Mouse (Mus musculus) testis, adult 2 months (tissue): ENCODE data around the gene Ccl12. TPM values are rescaled to one million over a fixed set of nuclear protein-coding genes. Genes with fewer than 3 reads are reported as not detected.

Experiments
- H3K27ac ChIP-seq: fragments of 200-500 bp; 2 replicates; pipeline ENCODE4 v1.5.1; 2012; ENCODE audit warnings: low read depth, low read length; ENCODE audit not compliant: control insufficient read depth, insufficient read depth
- H3K27me3 ChIP-seq: fragments of 200-500 bp; 2 replicates; pipeline ENCODE4 v1.6.1; 2012; ENCODE audit warnings: mild to moderate bottlenecking, low read length, moderate library complexity; ENCODE audit not compliant: control insufficient read depth, insufficient read depth
- H3K36me3 ChIP-seq: fragments of 200-500 bp; 2 replicates; pipeline ENCODE4 v1.6.1; 2012; ENCODE audit warnings: mild to moderate bottlenecking, low read length; ENCODE audit not compliant: control insufficient read depth, insufficient read depth
- H3K4me1 ChIP-seq: fragments of 200-500 bp; 2 replicates; pipeline ENCODE4 v1.6.1; 2012; ENCODE audit warnings: low read length; ENCODE audit not compliant: control insufficient read depth, insufficient read depth
- H3K4me3 ChIP-seq: fragments of 200-500 bp; 2 replicates; pipeline ENCODE4 v1.5.1; 2012; ENCODE audit warnings: low read depth, mild to moderate bottlenecking, low read length, moderate library complexity, mixed read lengths; ENCODE audit not compliant: control insufficient read depth
- CTCF ChIP-seq: fragments of 200-500 bp; IDR thresholded peaks from 2 replicates; pipeline ENCODE4 v1.5.1; 2012; ENCODE audit warnings: low read depth, mild to moderate bottlenecking, inconsistent platforms, low read length, moderate library complexity; ENCODE audit not compliant: control insufficient read depth, insufficient read depth, insufficient replicate concordance
- POLR2A ChIP-seq: fragments of 200-500 bp; IDR thresholded peaks from 2 replicates; pipeline ENCODE4 v1.6.1; 2012; ENCODE audit warnings: low read depth, mild to moderate bottlenecking, inconsistent platforms, low read length, moderate library complexity; ENCODE audit not compliant: control insufficient read depth
- polyA plus RNA-seq: library from polyadenylated mRNA; depleted of rRNA; stranded (reverse); fragments of >200 nt; gene quantifications from 2 replicates; pipeline ENCODE4 v1.2.3, GENCODE M21; 2012

Gene Ccl12
- polyA plus RNA-seq, 1 experiment, result 0.25 TPM

DNA sequence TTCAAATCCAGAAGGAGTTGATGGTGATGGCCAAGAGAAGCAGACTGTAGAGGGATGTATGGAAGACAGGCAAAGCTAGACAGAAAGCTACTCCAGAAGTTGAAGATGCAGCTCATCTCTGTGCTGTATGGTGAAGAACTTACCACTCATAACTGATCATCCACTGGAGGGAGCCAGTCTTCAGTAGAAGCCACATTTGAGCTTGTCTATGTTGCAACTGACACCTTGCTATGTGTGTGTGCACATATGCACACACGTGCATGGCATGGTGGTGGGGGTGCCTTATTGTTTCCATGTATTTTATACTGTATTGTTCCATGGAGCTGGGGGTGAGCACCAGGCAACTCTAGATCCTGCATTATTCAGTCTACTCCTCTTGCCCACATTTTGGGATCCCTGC is 29.3 kb upstream of the Ccl12 start:
- no peaks in the 10 kb centered on the region for H3K27me3 ChIP-seq
- no peak overlapping the region for H3K27ac ChIP-seq
- H3K4me1 ChIP-seq, result no peaks in the 10 kb centered on the region
- no peak overlapping the region for H3K4me3 ChIP-seq
- no peaks in the 10 kb centered on the region for H3K36me3 ChIP-seq
- no peak for TF ChIP-seq POLR2A

- TF ChIP-seq CTCF (no peak), POLR2A (no peak)
- Histone ChIP-seq H3K27me3 (no peaks in the 10 kb centered on the region), H3K36me3 (no peaks in the 10 kb centered on the region), H3K4me3 (no peak overlapping the region), H3K27ac (no peak overlapping the region), H3K4me1 (no peaks in the 10 kb centered on the region)
Observed at GRCm38 (mm10) chr11:82072984-82073383, 28.7 kb upstream of the Ccl12 start.

- no peak overlapping the region for H3K4me3 ChIP-seq
- H3K36me3 ChIP-seq, result no peaks in the 10 kb centered on the region
- no peak overlapping the region for H3K27ac ChIP-seq
- TF ChIP-seq CTCF, result no peak
- no peak for TF ChIP-seq POLR2A
- no peaks in the 10 kb centered on the region for H3K27me3 ChIP-seq
- H3K4me1 ChIP-seq, result no peaks in the 10 kb centered on the region
Observed at GRCm38 (mm10) chr11:82073686-82074085, 28.0 kb upstream of the Ccl12 start.

- TF ChIP-seq CTCF (no peak), POLR2A (no peak)
- Histone ChIP-seq H3K4me3 (no peak overlapping the region), H3K27ac (no peak overlapping the region), H3K36me3 (no peaks in the 10 kb centered on the region), H3K4me1 (no peaks in the 10 kb centered on the region), H3K27me3 (no peaks in the 10 kb centered on the region)
Observed at GRCm38 (mm10) chr11:82077031-82077430, 24.6 kb upstream of the Ccl12 start.

DNA sequence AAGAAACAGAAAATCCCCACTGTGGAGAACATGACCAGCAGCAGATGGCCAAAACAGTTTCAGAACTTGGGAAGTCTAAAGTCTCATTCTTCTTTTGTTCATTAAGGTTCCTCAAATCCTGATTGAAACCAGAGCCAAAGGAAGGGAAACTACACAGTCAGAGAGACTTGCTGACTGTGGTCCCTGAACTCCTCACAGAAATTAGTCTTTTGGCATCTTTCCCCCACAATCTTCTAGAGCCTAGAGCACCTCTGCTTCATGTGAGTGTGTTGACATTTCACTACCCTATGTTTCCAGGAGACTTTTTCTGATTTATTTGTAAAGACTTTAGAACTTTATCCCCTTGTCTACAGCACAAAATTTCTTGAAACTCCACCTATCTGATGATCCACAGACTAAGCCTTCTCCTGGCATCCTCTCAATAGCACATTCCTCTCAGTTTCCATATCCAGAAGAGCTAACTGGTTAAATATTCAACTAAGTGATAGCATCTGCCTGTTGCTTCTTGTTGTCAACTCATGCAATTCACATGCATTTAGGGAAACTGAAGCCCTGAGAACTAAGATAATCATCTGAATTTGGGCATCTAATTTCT is 23.4 kb upstream of the Ccl12 start:
- no peak overlapping the region for H3K4me3 ChIP-seq
- H3K27me3 ChIP-seq, result no peaks in the 10 kb centered on the region
- H3K4me1 ChIP-seq, result no peaks in the 10 kb centered on the region
- H3K27ac ChIP-seq, result no peak overlapping the region
- no peak for TF ChIP-seq POLR2A
- no peak for TF ChIP-seq CTCF
- no peaks in the 10 kb centered on the region for H3K36me3 ChIP-seq

GRCm38 (mm10) chr11:82080865-82081264 is 20.8 kb upstream of the Ccl12 start:
- TF ChIP-seq CTCF, result no peak
- no peak for TF ChIP-seq POLR2A
- Histone ChIP-seq H3K4me3 (no peak overlapping the region), H3K27ac (no peak overlapping the region), H3K36me3 (no peaks in the 10 kb centered on the region), H3K4me1 (no peaks in the 10 kb centered on the region), H3K27me3 (no peaks in the 10 kb centered on the region)

DNA sequence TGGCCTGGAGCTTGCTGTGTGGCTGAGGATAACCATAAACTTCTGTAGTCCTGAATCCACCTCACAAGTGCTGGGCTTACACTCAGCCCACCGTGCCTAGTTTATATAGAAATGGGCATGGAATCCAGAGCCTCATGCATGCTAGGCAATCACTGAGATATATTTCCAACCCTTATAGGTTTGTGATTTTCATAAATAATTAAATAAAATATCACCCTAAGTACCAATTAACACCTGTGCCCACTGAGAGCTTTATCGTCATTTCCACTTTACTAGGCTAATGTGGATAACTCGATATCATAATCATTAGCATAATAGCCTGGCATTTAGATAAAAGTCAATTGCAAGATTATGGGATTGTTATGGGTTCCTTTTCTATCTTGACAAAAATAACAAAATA is 17.3 kb upstream of the Ccl12 start:
- Histone ChIP-seq H3K4me3 (no peak overlapping the region), H3K27ac (no peak overlapping the region), H3K36me3 (no peaks in the 10 kb centered on the region), H3K27me3 (no peaks in the 10 kb centered on the region), H3K4me1 (no peaks in the 10 kb centered on the region)
- no peak for TF ChIP-seq CTCF
- no peak for TF ChIP-seq POLR2A
